Mouse (Mus musculus): Measurements from ENCODE around the gene Sel1l.

Sel1l gene

GRCm38 (mm10) chr12:91779004-91779365 is 70.0 kb downstream of the Sel1l start:
- no peak for DNase-seq (ENCODE audit: low read depth)

- no peak for DNase-seq (ENCODE audit: low read depth)
These were observed 70.5 kb downstream of the Sel1l start for GRCm38 (mm10) chr12:91778211-91779003.

- DNase-seq (ENCODE audit: low read depth), result no peak
These were observed 72.6 kb downstream of the Sel1l start for GRCm38 (mm10) chr12:91776342-91776741.

- peak; percentile 60 for DNase-seq (ENCODE audit: low read depth)
These were observed 74.1 kb downstream of the Sel1l start for GRCm38 (mm10) chr12:91774811-91775284.

GRCm38 (mm10) chr12:91768871-91769270 is 80.1 kb downstream of the Sel1l start:
- no peak for DNase-seq (ENCODE audit: low read depth)

- no peak for DNase-seq (ENCODE audit: low read depth)
These were observed 80.8 kb downstream of the Sel1l start for GRCm38 (mm10) chr12:91768176-91768575.

GRCm38 (mm10) chr12:91766338-91767107 is 82.4 kb downstream of the Sel1l start:
- DNase-seq (ENCODE audit: low read depth), result no peak

- DNase-seq (ENCODE audit: low read depth), result no peak
These were observed 83.5 kb downstream of the Sel1l start for GRCm38 (mm10) chr12:91765504-91765903.

GRCm38 (mm10) chr12:91765054-91765453 is 83.9 kb downstream of the Sel1l start:
- no peak for DNase-seq (ENCODE audit: low read depth)

GRCm38 (mm10) chr12:91764471-91764870 is 84.5 kb downstream of the Sel1l start:
- DNase-seq (ENCODE audit: low read depth), result no peak

GRCm38 (mm10) chr12:91759836-91760235 is 89.1 kb downstream of the Sel1l start:
- no peak for DNase-seq (ENCODE audit: low read depth)

- no peak for DNase-seq (ENCODE audit: low read depth)
These were observed 90.9 kb downstream of the Sel1l start for GRCm38 (mm10) chr12:91757854-91758562.

- no peak for DNase-seq (ENCODE audit: low read depth)
These were observed 92.3 kb downstream of the Sel1l start for GRCm38 (mm10) chr12:91756562-91757166.

Data from NIH3T3 (cell line).